Mouse (Mus musculus) ovary, postnatal 10 days (tissue): ENCODE results near the gene S1pr4.

Experiments used
- DNase-seq: peaks from one replicate; pipeline ENCODE4 v3.0.0; 2022; ENCODE audit warnings: low spot score

The S1pr4 gene

GRCm38 (mm10) chr10:81519227-81519977, 19.5 kb upstream of the S1pr4 start:
- DNase-seq, result no peak

DNA sequence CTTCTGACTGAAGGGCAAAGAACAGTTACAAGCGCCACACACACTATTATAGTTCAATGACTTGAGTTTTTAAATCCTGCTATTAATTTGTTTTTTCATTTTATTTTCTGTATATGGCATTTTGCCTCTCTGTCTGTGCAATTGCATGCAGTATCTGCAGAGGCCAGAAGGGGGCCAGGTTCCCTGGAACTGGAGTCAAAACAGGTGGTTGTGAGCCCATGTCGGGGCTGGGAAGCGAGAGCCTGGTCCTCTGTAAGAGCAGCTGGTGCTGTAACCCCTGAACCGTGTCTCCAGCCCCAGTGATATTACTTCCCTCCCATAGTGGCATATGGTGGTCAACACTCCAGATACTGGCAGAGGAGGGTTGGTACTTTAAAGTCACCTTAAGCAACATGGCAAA, 18.6 kb upstream of the S1pr4 start:
- no peak for DNase-seq

GRCm38 (mm10) chr10:81517227-81517626, 17.3 kb upstream of the S1pr4 start:
- no peak for DNase-seq

GRCm38 (mm10) chr10:81513798-81514197, 13.9 kb upstream of the S1pr4 start:
- no peak for DNase-seq

DNA sequence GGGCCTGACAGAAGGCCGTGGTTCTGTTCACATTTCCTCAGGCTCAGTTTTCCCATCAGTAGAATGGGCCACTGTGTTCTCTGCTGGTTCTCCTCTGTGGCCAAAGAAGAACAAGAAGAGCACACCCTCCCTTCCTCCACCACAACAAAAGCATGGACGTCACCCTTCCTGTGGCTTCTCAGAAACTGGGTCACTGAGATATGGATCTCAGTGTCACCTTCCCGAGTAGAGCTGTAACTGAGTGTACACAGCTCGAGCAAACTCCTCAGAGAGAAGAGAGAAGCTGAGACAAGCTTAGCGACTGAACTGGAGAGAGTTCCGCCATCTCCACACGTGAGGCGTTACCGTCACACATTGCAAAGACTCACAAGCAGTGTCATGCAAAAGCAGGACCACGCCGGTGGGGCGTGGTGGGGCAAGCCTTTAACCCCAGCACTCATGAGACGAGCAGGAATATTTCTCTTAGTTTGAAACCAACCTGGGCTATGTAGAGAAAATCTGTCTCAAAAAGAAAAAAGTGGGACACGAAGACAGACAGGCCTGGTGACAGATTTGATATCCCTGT, 10.4 kb upstream of the S1pr4 start:
- no peak for DNase-seq

DNA sequence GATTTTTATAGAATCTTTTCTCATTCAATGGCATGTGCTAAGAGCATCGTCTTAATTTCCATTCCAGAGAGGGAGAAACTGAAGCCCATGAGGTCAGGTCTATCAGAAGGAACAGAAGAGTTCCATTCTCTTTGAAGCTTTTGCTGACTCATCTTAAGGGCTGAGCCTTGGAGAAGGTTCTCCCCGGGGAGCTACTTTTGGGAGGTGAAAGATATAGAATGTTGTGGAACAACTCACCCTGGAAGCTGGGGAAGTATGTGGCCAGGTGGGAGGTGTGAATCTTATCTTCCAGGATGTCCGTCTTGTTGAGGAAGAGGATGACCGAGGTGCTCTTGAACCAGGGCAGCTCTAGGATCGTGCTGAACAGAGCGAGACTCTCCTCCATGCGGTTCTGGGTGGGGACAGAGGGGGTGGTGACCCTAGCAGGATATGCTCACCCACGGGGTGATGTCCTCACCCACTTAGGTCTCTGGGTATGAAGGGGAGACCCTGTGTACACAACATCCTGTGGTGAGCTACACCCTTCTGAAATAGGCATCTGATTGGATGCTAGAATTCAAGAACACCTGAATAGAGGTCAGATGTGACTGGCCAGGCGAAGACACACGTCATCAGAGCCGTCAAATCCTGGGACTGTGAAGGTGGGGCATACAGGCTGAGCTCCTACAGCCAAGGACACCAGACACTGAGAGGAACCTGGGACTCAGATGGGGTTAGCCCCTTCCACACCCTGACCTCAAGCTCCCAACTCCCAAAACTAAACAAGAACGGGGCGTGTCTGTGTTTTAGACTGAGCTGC, 8.0 kb upstream of the S1pr4 start:
- DNase-seq, result no peak

DNA sequence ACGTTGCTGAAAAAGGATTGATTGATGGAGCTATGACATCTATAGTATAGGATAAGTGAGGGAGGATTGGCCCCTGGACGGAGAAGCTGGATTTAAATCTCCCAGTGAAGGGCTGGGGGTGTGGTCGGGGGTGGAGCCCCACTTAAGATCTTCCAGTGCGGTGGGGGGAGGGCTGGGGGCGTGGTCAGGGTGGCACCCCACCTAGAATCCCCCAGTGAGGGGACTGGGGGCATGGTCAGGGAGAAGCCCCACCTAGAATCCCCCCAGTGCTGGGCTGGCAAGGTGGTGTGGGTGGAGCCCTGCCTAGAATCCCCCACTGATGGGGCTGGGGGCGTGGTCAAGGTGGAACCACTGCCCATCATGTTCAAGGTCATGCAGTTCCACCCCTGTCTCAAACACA, 7.2 kb upstream of the S1pr4 start:
- no peak for DNase-seq

DNA sequence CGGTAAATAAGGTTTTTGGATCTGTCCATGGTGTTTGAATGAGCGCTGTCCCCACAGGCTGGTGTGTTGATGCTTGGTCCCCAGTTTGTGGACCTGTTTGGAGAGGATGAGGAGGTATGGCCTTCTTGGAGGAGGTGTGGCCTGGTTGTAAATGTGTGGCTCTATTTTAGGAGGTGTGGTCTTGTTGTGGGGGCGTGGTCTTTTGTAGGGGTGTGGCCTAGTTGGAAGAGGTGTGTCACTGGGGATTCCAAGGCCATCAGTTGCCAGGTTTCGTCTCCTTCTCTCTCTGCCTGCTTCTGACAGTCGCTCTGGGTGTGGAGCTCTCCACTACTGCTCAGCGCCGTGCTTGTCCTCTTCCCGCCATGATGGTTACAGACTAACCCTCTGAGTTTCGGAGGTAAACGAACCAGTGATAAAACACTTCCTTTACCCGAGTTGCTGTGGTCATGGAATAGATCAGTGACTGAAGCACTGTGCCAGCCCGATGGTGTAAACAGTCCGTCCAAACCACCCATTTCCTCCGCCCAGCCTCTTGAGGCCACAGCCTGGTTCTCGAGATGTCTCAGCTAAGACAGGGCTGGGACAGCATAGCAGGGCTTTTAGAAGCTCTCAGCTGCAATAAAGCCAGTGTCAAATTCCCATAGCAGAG, 5.2 kb upstream of the S1pr4 start:
- DNase-seq, result no peak

- DNase-seq, result peak; percentile 96
Measured at GRCm38 (mm10) chr10:81502658-81503057, 2.7 kb upstream of the S1pr4 start.

DNA sequence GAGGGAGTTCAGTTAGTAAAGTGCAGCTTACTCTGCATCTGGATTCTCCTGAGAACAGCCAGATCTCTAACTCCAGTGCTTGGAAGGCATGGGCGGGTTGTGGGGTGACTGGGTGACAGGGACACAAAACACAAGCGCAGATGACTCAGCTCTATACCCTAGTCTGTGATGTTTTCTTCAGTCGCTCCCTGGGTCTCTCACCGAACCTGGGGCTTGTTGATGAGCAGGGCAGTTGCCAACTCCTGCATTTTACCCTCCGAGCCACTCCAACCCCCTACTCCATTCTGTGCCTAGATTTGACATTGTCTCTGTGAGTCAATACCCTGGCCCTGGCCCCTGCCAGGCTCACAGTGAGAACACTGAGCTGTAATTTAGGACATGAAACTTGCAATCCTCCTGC, 1.9 kb upstream of the S1pr4 start:
- no peak for DNase-seq

DNA sequence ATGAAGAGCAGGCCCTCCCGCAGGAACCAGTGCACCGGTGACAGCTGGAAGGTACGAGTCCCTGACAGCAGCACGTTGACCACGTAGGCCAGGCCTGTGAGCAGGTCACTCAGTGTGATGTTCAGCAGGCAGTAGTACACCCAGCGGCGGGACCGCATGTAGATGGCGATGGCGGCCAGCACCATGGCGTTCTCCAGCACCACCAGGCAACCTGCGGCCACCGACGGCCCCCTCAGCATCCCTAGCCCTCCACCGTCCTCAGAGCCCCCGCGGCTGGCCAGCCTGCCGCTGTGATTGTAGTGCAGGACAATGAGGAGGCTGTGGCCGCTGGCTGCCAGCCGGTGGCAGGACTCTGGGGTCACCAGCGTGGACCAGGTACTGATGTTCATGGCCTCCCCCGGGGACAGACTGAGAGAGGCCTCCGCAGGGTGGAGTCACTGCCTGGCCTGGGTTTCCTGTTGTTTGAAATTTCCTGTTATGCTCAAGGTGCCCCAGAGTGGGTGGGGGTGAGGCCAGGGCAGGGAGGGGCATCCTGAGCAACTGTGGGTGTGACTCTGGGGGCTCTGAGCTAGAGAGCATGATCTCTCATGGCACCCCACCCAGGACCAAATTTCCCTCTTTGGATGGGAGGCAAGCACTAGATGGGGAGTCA, 556 bp downstream of the S1pr4 start:
- DNase-seq, result no peak

DNA sequence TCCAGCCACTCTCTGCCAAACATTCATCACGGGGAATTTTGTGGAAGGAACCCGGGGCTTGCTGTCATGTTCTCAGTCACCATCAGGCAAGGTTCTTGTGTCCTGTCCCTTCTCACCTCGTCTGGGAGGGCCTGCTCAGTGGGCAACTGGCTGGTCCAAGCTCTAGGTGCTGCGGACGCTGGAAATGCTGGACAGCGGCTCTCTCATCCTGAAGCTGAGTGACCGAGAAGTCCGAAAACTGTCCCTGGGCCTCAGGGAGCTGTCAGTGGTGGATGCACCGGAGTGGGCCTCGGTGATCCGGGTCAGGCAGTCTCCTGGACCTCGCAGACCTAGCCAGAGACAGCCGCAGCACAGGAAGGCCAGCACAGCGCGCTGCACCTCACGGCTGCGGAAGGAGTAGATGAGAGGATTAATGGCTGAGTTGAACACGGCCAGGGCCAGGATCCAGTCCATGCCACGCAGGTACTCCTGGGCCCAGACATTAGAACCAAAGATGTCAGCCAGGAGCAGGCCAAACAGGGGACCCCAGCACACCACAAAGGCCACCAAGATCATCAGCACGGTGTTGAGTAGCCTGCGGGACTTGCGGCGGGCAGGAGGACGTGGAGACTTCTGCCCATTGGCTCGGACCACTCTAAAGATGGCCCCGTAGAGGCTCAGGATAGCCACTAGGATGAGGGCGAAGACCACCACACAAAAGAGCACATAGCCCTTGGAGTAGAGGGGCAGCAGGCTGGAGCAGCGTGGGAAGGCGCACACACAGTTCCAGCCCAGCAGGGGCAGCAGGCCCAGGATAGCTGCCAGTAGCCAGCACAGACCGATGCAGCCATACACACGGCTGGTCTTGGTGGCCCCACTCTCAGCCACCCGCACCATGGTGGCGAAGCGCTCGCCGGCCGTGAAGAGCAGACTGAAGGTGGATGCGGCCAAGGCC, 1.3 kb downstream of the S1pr4 start:
- no peak for DNase-seq

DNA sequence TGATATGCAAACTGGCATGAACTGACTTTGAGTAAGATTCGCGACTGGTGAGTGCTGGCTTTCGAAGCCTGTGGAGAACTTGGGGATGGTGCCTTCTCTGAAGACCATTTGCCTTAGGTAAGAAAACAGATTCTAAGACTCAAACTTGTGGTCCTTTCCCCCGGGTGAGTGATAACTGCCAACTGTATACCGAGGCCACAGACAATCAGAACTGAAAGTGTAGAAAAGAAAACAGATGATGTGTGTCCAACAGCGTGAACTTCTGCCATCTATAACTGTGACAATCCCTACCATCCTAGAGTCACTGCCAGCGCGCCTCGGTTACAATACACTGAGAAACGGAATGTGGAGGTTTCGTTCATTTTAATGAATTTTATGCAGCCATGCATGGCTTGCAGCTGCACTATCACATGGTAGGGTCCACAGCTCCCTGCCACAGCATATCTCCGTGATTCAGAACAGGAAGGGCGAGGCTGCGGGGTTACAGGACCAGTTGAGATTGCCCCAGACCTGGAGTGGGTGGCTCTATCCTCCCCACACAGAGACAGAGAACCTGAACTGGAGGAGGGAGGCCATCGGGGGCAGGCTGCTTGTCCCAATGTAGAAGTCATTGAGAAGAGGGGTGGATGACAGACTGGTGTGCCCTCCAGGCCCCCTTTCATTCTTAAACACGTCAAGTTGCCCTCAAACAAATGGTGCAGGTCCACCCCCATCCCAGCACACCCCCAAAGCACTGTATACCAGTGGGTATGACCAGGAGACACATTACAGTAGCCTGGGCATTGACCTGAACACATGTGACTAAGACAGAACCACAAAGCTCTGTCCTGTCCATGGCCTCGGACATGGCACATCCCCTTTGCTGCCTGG, 2.3 kb downstream of the S1pr4 start:
- DNase-seq, result no peak

GRCm38 (mm10) chr10:81496969-81497368, 3.0 kb downstream of the S1pr4 start:
- DNase-seq, result no peak

DNA sequence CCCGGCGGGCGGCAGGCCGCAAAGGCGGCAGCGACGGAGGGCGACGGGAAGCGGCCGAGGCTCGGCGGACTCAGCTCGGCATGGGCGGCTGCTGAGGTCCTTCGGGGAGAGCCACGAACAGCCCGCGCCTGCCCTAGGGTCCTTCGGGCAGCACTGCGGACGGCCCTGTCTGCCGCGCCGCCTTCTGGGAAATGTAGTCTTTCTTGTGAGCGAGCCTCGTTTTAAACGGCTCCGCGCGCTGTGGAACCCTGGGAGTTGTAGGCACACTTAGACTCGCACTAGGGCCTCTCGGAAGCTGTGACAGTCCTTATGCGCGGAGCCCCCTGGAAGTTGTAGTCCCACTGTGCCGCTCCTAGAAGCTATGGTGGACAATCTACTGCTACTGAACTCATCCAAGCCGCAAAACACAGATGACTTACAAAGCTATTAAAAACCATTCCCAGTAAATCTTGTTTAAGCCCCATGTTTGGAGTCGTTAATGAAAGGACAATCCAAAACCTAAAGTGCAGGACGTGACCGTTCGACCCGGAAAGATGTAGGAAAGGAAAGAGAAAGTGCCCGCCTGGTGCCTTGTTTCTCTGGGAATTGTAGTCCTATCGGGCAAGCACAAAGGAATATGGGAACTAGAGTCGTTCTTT, 3.5 kb downstream of the S1pr4 start, which contains the start of gene Ncln:
Gene Ncln (minus strand): TSS at position 129 of the 638 bp plus-strand sequence.
- DNase-seq, result peak; percentile 94

GRCm38 (mm10) chr10:81495616-81496263, 4.2 kb downstream of the S1pr4 start:
- no peak for DNase-seq

- DNase-seq, result no peak
Measured at GRCm38 (mm10) chr10:81495151-81495550, 4.8 kb downstream of the S1pr4 start.

GRCm38 (mm10) chr10:81494260-81495041, 5.5 kb downstream of the S1pr4 start:
- no peak for DNase-seq
